Mouse (Mus musculus) forebrain, embryonic 16.5 days (tissue): ENCODE data around the gene Adgrb3. TPM values are rescaled to one million over a fixed set of nuclear protein-coding genes. Genes with fewer than 3 reads are reported as not detected.
A peak's percentile ranks its signal among the peaks of the same experiment; 100 is the strongest.

Experiments used
- ATAC-seq: fragments of 200-750 bp; cut with Nextera tagmentation; 2 replicates; pipeline ENCODE4 v1.8.0; 2017; ENCODE audit warnings: mild to moderate bottlenecking, moderate library complexity
- H3K27ac ChIP-seq: fragments of 300-500 bp; sonication (generic); 2 replicates; pipeline ENCODE4 v1.5.1; 2014; ENCODE audit warnings: low read length, control low read depth
- H3K27me3 ChIP-seq: fragments of 300-500 bp; sonication (generic); replicated peaks from 2 replicates; pipeline ENCODE4 v1.6.1; 2014; ENCODE audit warnings: low read length; ENCODE audit not compliant: control insufficient read depth, insufficient read depth
- H3K36me3 ChIP-seq: fragments of 300-500 bp; sonication (generic); 2 replicates; pipeline ENCODE4 v1.6.1; 2014; ENCODE audit not compliant: control insufficient read depth, insufficient read depth
- H3K4me1 ChIP-seq: fragments of 300-500 bp; sonication (generic); replicated peaks from 2 replicates; pipeline ENCODE4 v1.6.1; 2014; ENCODE audit warnings: low read length; ENCODE audit not compliant: control insufficient read depth, insufficient read depth
- H3K4me2 ChIP-seq: fragments of 300-500 bp; sonication (generic); 2 replicates; pipeline ENCODE4 v1.6.1; 2014; ENCODE audit warnings: mild to moderate bottlenecking, low read length, control low read depth
- H3K4me3 ChIP-seq: fragments of 300-500 bp; sonication (generic); replicated peaks from 2 replicates; pipeline ENCODE4 v1.5.1; 2014; ENCODE audit warnings: mild to moderate bottlenecking, low read length, control low read depth
- H3K9ac ChIP-seq: fragments of 300-500 bp; sonication (generic); replicated peaks from 2 replicates; pipeline ENCODE4 v1.6.1; 2014; ENCODE audit warnings: low read depth, low read length, control low read depth
- H3K9me3 ChIP-seq: fragments of 300-500 bp; sonication (generic); 2 replicates; pipeline ENCODE4 v1.6.1; 2016; ENCODE audit warnings: low read length; ENCODE audit not compliant: control insufficient read depth
- WGBS: fragments of 180-500 bp; shearing (Covaris S2); extraction: QIAGEN DNeasy Blood & Tissue Kit; methylation state at CpG from one replicate; pipeline ENCODE4 v1.1.7; 2014; 5-methylcytosine and 5-hydroxymethylcytosine counted together
- polyA plus RNA-seq: library from polyadenylated mRNA; unstranded; fragments of >200 nt; fragmentation: Nextera tagmentation; extraction: Ambion mirVana; gene quantifications from 2 replicates; pipeline ENCODE4 v1.2.1, GENCODE M21; 2015

The Adgrb3 gene
- polyA plus RNA-seq, 1 experiment from 2014 or later = 61.3 TPM

DNA sequence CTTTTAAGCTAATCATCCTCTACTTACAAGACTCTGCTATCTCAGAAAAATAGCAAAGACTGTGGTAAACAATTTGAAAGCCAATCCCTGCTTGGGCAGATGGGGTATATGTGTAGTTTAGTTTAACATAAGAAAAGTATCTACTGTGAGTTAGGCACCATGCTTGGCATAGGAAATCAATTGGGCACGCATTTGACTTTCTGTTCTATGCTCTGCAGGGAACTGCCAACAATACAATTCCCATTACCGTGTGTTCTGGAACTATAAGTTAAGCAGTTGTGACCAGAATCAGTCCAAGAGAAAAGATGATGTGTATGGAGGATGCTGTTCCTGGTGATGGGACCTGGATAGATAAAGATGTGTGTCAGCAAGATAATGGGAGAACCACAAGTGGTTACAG is 517.2 kb downstream of the Adgrb3 start:
- H3K9me3 ChIP-seq = no peaks in the 10 kb centered on the region
- WGBS = 79% methylated on average over 2 of the region's 2 CpGs
- ATAC-seq = no peak
- no peaks in the 10 kb centered on the region for H3K27me3 ChIP-seq
- H3K4me3 ChIP-seq = no peak overlapping the region
- no peaks in the 10 kb centered on the region for H3K4me1 ChIP-seq
- no peak overlapping the region for H3K27ac ChIP-seq
- no peaks in the 10 kb centered on the region for H3K36me3 ChIP-seq
- no peak overlapping the region for H3K4me2 ChIP-seq
- H3K9ac ChIP-seq = no peak overlapping the region

DNA sequence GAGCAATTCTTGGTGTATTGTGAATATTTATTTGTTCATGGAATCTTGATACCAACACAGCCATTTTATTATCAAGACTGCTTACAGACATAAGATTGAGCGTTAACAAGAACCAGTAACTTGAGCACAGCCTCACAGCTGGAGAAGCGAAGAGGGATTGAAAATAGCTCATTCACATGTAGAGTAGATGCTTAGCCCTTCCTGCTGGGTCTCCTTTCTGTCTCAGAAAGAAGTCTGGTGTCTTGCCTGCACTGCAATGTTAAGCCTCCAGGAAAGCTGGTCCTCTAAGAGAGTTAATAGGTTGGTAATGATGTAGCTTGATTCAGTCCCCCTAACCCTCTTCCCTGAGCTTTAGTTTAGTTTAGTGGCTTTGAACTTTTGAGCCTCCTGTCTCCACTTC is 519.4 kb downstream of the Adgrb3 start:
- no peak for ATAC-seq
- H3K4me1 ChIP-seq = no peaks in the 10 kb centered on the region
- no peaks in the 10 kb centered on the region for H3K27me3 ChIP-seq
- WGBS = 16% methylated on average over 2 of the region's 2 CpGs
- no peak overlapping the region for H3K27ac ChIP-seq
- no peak overlapping the region for H3K4me2 ChIP-seq
- H3K36me3 ChIP-seq = no peaks in the 10 kb centered on the region
- H3K4me3 ChIP-seq = no peak overlapping the region
- H3K9ac ChIP-seq = no peak overlapping the region
- H3K9me3 ChIP-seq = no peaks in the 10 kb centered on the region

DNA sequence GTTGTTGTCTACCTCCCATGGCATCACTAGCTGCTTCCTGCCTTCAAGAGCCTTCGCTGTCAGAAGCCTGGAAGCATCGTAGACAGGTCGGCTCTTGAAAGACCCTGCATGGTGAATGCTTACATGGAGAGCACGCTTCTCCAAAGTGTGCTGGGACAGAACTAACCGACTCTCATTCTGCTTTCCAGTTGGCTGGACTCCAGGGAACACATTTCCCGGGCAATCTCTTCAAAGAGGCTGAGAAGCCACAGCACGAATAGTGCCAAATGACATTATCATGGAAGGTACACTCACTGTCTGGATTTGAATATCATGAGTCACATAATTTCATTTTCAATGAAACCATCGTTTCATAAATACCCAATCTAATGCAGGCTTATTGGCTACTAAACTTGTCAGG is 548.0 kb downstream of the Adgrb3 start:
- H3K9me3 ChIP-seq = no peaks in the 10 kb centered on the region
- no peak for ATAC-seq
- no peaks in the 10 kb centered on the region for H3K36me3 ChIP-seq
- H3K4me2 ChIP-seq = no peak overlapping the region
- no peaks in the 10 kb centered on the region for H3K4me1 ChIP-seq
- no peak overlapping the region for H3K9ac ChIP-seq
- no peak overlapping the region for H3K27ac ChIP-seq
- no peaks in the 10 kb centered on the region for H3K27me3 ChIP-seq
- no peak overlapping the region for H3K4me3 ChIP-seq
- WGBS = 61% methylated on average over 8 of the region's 8 CpGs

- Histone ChIP-seq H3K27ac (no peak overlapping the region), H3K4me2 (no peak overlapping the region), H3K4me1 (no peaks in the 10 kb centered on the region), H3K27me3 (no peaks in the 10 kb centered on the region), H3K9ac (no peak overlapping the region), H3K36me3 (no peaks in the 10 kb centered on the region), H3K4me3 (no peak overlapping the region), H3K9me3 (no peaks in the 10 kb centered on the region)
- ATAC-seq = no peak
These were observed 578.9 kb downstream of the Adgrb3 start for GRCm38 (mm10) chr1:25250562-25250961.

GRCm38 (mm10) chr1:25242436-25242835 is 587.1 kb downstream of the Adgrb3 start:
- Histone ChIP-seq H3K4me2 (no peak overlapping the region), H3K9me3 (no peaks in the 10 kb centered on the region), H3K27ac (no peak overlapping the region), H3K4me1 (no peaks in the 10 kb centered on the region), H3K36me3 (no peaks in the 10 kb centered on the region), H3K9ac (no peak overlapping the region), H3K4me3 (no peak overlapping the region), H3K27me3 (no peaks in the 10 kb centered on the region)
- peak; percentile 20; the same call in 1 of the 2 replicates for ATAC-seq
- 35% methylated on average over 6 of the region's 6 CpGs for WGBS

DNA sequence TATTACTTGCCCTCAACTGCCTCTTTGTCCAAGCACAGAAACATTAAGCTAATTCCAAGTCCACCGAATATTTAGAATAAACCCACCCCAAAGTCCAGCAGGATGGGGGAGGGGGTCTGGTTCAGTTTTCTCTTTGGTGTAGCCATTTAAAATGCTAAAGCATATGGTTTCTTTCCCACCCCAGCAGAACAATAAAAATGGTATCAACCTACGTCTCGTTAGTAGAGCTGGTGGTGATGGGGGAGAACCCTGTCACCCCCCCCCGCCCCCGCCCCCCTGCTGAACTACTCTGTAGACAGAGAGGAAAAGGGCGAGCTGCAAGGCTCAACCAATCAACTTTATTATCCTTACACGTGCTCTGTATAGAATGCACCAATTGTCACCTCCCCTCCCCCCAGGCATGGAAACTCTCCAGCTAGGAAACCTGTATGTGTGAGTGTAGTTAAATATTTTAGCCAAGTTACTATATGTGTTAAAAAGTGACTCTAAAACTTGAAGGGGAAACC is 600.2 kb downstream of the Adgrb3 start:
- Histone ChIP-seq H3K9me3 (no peaks in the 10 kb centered on the region), H3K9ac (peak overlapping the region; percentile 81), H3K4me2 (peak overlapping the region; percentile 68), H3K4me3 (peak overlapping the region; percentile 61), H3K27me3 (no peaks in the 10 kb centered on the region), H3K27ac (peak overlapping the region; percentile 97), H3K36me3 (no peaks in the 10 kb centered on the region), H3K4me1 (peaks cover 5% of the 10 kb centered on the region; the same call in 1 of the 2 replicates)
- peak; percentile 70 for ATAC-seq
- WGBS = 9% methylated on average over 7 of the region's 7 CpGs

GRCm38 (mm10) chr1:25228381-25229244 is 600.9 kb downstream of the Adgrb3 start:
- peak overlapping the region; percentile 68 for H3K4me2 ChIP-seq
- 1% methylated on average over 37 of the region's 37 CpGs for WGBS
- no peaks in the 10 kb centered on the region for H3K9me3 ChIP-seq
- H3K4me3 ChIP-seq = peak overlapping the region; percentile 61
- peak overlapping the region; percentile 97 for H3K27ac ChIP-seq
- no peaks in the 10 kb centered on the region for H3K27me3 ChIP-seq
- H3K4me1 ChIP-seq = peaks cover 5% of the 10 kb centered on the region; the same call in 1 of the 2 replicates
- H3K36me3 ChIP-seq = no peaks in the 10 kb centered on the region
- ATAC-seq = peak; percentile 90
- peak overlapping the region; percentile 81 for H3K9ac ChIP-seq

DNA sequence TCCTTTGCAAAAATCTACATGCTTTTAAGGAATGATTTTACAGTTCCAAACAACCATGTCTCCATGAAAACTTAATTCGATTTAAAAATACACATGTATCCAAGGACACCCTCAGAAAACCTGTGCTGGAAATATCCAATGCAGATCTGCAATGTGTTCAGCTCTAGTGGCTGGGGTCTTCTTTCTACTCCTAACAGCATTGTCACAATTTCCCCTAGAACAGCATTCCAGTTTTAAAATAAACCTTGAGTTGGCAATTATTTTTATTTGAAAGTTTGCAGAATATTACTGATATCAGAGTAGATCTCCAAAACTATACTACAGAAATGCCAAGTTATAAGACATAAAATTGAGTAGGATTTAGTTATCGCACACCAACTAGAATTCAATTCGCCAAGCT is 601.6 kb downstream of the Adgrb3 start:
- 37% methylated on average over 3 of the region's 3 CpGs for WGBS
- H3K36me3 ChIP-seq = no peaks in the 10 kb centered on the region
- no peaks in the 10 kb centered on the region for H3K27me3 ChIP-seq
- peak overlapping the region; percentile 81 for H3K9ac ChIP-seq
- H3K27ac ChIP-seq = peak overlapping the region; percentile 97
- peak overlapping the region; percentile 68 for H3K4me2 ChIP-seq
- peaks cover 5% of the 10 kb centered on the region; the same call in 1 of the 2 replicates for H3K4me1 ChIP-seq
- H3K4me3 ChIP-seq = peak overlapping the region; percentile 61
- ATAC-seq = no peak
- no peaks in the 10 kb centered on the region for H3K9me3 ChIP-seq

- peak; percentile 62; the same call in 1 of the 2 replicates for ATAC-seq
- Histone ChIP-seq H3K4me2 (no peak overlapping the region), H3K4me3 (no peak overlapping the region), H3K27ac (no peak overlapping the region), H3K27me3 (no peaks in the 10 kb centered on the region), H3K4me1 (0 out of 2 replicates have a peak, but pooled peaks cover 2% of the 10 kb centered on the region), H3K9ac (no peak overlapping the region), H3K36me3 (no peaks in the 10 kb centered on the region), H3K9me3 (no peaks in the 10 kb centered on the region)
- 29% methylated on average over 5 of the region's 5 CpGs for WGBS
These were observed 624.9 kb downstream of the Adgrb3 start for GRCm38 (mm10) chr1:25204636-25205035.
